Mouse (Mus musculus) effector memory CD4-positive, alpha-beta T cell, adult 5 months (primary cell): ENCODE results near the gene Raet1e. TPM values are rescaled to one million over a fixed set of nuclear protein-coding genes. Genes with fewer than 3 reads are reported as not detected.

Experiments used
- polyA plus RNA-seq: library from polyadenylated mRNA; unstranded; fragments of 100-300 nt; shearing (Covaris generic); gene quantifications from one replicate; pipeline ENCODE4 v1.2.1, GENCODE M21; 2017

Gene Raet1e
- polyA plus RNA-seq: not detected

DNA sequence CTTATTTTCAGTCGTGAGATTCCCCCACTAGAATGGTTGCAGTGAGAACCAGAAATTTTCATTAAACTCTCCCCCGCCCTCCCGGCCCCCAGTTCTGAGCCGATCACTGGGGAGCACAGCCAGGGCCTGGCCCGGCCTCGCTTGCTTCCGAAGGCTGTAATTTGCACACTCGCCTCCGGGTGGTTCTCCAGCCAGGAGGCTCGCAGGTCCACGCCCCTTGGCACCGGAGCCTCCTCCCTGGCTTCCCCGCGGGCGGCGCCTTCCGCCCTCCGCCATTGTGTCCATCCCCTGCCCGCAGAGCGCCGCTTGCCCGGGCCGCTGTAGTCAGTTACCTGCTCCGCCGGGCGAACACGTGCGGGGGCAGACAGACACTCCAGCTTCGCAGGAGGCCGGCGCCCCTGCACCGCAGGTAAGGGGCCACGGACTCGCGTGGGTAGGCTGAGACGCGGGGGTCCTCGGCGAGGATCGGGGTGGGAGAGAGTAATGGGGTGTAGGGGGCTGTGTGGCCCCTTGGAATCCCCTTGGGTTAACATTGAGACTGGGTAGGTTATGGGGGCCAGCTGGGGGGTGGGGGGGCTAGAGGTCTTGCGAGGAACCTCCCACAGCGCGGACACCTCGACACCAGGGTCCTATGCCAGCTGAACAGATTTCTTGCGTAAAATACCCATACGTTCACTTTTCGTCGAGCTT, at the start of gene Raet1e, which contains the start of gene H60b:
Raet1e (plus strand) TSS at position 260 of the 690 bp plus-strand sequence.
H60b (plus strand) TSS at position 277 of the 690 bp plus-strand sequence.

DNA sequence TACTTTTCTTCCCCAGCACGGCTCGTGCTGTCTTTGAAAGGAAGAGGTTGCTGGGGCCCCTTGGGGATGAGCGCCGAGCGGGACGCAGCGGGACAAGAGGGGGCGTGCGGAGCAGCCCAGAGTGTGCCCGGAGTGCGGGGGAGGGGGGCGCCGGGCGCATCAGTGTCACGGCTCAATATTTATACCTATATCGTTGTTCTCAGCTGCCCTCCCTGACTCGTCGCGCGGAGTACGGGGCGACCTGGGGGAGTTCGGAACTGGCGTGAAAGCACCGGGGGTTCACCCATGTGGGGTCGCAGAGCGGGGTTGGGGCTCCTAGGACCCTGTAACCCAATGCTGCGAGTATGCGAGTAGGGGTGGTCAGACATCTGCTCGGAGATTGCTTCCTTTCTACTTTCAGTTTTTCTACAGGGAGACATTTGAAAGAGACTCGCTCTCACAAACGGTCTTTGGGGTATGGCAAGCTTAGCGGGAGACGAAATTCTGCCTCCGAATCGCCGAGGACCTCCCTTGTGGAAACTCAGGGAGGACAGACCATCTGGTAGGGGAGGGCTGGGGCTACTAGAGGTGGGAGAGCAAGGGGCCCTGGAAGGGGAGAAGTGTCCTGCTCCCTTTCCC, 9.2 kb upstream of the Raet1e start, which contains the start of gene E030030I06Rik:
E030030I06Rik (minus strand) TSS at position 198 of the 618 bp plus-strand sequence.

DNA sequence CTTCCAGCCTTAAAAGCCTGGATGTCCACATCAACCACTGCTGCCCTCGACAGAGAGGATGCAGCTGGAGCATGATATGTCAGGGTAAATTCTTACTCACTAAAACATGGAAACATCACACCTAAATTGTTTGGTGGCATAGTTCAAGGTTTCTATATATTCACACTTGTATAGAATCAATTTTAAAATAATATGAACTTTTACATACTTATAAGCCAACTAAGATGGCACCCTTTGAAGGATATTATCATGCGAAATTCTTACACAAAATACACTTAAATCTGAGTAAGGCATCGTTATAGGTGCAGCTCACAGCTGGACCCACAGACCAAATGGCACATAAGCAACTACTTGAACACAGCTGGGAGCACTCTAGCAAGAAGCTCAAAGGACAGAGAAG, 201.9 kb downstream of the Raet1e start, which contains the start of gene Raet1d:
Raet1d (plus strand) TSS at position 301 of the 400 bp plus-strand sequence.

Other genes starting within 250 kb of the Raet1e start
- gene 4930444G20Rik, start 90.5 kb upstream of the Raet1e start, polyA plus RNA-seq: not detected
- gene E030030I06Rik, start 9.3 kb upstream of the Raet1e start, polyA plus RNA-seq: 8.9 TPM
- 39.9 TPM for gene H60b, start within 50 bp of the Raet1e start, polyA plus RNA-seq
- not detected for gene Raet1d, start 202.0 kb downstream of the Raet1e start, polyA plus RNA-seq